Mouse (Mus musculus) testis, adult 2 months (tissue): ENCODE results near the gene Kng2. TPM values are rescaled to one million over a fixed set of nuclear protein-coding genes. Genes with fewer than 3 reads are reported as not detected.
"Not testable (repeated sequence)": the region's sequence is repeated elsewhere in the genome, so short reads cannot be mapped to it uniquely, and the experiment has no call there.

ENCODE experiments used
- H3K27ac ChIP-seq: fragments of 200-500 bp; 2 replicates; pipeline ENCODE4 v1.5.1; 2012; ENCODE audit warnings: low read depth, low read length; ENCODE audit not compliant: control insufficient read depth, insufficient read depth
- H3K27me3 ChIP-seq: fragments of 200-500 bp; 2 replicates; pipeline ENCODE4 v1.6.1; 2012; ENCODE audit warnings: mild to moderate bottlenecking, low read length, moderate library complexity; ENCODE audit not compliant: control insufficient read depth, insufficient read depth
- H3K36me3 ChIP-seq: fragments of 200-500 bp; 2 replicates; pipeline ENCODE4 v1.6.1; 2012; ENCODE audit warnings: mild to moderate bottlenecking, low read length; ENCODE audit not compliant: control insufficient read depth, insufficient read depth
- H3K4me1 ChIP-seq: fragments of 200-500 bp; 2 replicates; pipeline ENCODE4 v1.6.1; 2012; ENCODE audit warnings: low read length; ENCODE audit not compliant: control insufficient read depth, insufficient read depth
- H3K4me3 ChIP-seq: fragments of 200-500 bp; 2 replicates; pipeline ENCODE4 v1.5.1; 2012; ENCODE audit warnings: low read depth, mild to moderate bottlenecking, low read length, moderate library complexity, mixed read lengths; ENCODE audit not compliant: control insufficient read depth
- CTCF ChIP-seq: fragments of 200-500 bp; IDR thresholded peaks from 2 replicates; pipeline ENCODE4 v1.5.1; 2012; ENCODE audit warnings: low read depth, mild to moderate bottlenecking, inconsistent platforms, low read length, moderate library complexity; ENCODE audit not compliant: control insufficient read depth, insufficient read depth, insufficient replicate concordance
- POLR2A ChIP-seq: fragments of 200-500 bp; IDR thresholded peaks from 2 replicates; pipeline ENCODE4 v1.6.1; 2012; ENCODE audit warnings: low read depth, mild to moderate bottlenecking, inconsistent platforms, low read length, moderate library complexity; ENCODE audit not compliant: control insufficient read depth
- polyA plus RNA-seq: library from polyadenylated mRNA; depleted of rRNA; stranded (reverse); fragments of >200 nt; gene quantifications from 2 replicates; pipeline ENCODE4 v1.2.3, GENCODE M21; 2012

The Kng2 gene
- polyA plus RNA-seq, 1 experiment = not detected

DNA sequence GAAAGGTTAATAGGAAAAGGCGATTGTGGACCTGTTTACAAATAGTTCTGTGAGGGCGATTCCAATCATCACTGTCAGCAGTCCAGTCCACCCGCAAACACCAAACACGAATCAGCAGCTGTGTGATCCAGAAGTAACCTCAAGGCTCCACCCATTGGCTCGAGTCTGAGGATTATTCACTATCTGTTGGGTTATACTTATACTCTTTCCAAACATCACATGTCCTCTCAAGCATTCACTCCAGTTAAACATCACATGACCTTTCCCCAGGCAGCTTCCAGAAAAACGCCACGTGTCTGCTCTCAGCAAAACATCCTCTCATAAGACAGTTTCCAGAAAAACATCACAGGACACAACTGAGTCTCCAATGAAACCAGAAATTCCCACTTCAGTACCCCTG, 8.5 kb upstream of the Kng2 start:
- Histone ChIP-seq H3K36me3 (no peaks in the 10 kb centered on the region), H3K27me3 (no peaks in the 10 kb centered on the region), H3K4me1 (no peaks in the 10 kb centered on the region), H3K4me3 (no peak overlapping the region), H3K27ac (no peak overlapping the region)
- TF ChIP-seq POLR2A (no peak), CTCF (no peak)

DNA sequence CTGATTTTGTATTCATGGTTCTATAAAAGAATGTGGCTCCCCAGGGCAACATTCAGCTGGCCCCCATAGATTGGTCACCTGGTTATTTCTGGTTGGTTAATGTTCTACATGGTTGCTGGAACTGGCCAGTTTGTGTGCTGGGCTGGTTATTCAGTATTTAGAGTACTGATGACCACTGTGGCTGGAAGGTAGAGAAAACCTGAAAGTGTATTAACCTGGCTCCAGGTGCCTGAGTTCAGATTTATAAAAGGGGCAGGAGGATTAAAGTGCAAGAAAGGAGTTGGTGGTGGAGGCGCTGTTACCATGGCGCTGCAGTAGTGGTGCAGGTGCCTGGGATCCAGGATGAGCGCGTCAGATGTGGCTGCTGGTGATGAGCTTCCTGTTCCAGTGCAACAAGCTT, 4.4 kb upstream of the Kng2 start:
- Histone ChIP-seq H3K4me3 (no peak overlapping the region), H3K36me3 (no peaks in the 10 kb centered on the region), H3K4me1 (no peaks in the 10 kb centered on the region), H3K27ac (no peak overlapping the region), H3K27me3 (no peaks in the 10 kb centered on the region)
- no peak for TF ChIP-seq POLR2A
- no peak for TF ChIP-seq CTCF

DNA sequence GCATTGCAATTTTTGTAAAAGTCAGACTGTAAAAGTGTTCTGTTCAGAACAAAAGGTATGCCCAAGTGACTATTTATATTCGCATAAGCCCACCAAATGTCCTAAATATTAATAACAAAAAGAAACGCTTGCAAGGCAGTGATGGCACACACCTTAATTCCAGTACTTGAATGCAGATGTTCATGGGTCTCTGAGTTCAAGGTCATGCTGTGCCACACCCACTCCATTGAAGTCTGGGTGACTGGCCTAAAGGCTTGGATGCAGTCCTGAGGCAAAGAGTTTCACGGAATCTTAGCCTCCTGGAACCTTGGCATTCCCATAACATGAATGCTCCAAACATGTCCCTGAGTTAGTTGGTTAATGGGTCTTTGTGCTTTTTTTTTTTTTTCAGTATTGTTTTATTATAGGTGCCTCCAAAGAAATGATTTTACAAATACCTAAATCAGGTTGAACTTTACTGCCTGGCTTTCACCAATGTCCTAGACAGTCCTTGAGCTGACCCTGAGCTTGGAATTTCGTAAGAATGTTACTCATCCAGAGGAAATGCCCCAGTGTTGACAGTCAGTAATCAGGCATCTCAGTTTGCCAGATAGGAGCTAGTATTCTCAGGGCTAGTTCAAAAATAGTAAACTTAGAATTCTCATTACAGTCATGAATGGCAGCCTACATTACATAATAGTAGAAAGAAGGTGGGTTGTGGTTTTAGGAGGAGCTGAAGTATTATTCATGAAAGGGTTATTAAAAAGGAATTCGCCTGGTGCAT, 1.6 kb upstream of the Kng2 start:
- Histone ChIP-seq H3K27ac (no peak overlapping the region), H3K4me1 (no peaks in the 10 kb centered on the region), H3K4me3 (no peak overlapping the region), H3K36me3 (no peaks in the 10 kb centered on the region), H3K27me3 (no peaks in the 10 kb centered on the region)
- TF ChIP-seq POLR2A (no peak), CTCF (no peak)

DNA sequence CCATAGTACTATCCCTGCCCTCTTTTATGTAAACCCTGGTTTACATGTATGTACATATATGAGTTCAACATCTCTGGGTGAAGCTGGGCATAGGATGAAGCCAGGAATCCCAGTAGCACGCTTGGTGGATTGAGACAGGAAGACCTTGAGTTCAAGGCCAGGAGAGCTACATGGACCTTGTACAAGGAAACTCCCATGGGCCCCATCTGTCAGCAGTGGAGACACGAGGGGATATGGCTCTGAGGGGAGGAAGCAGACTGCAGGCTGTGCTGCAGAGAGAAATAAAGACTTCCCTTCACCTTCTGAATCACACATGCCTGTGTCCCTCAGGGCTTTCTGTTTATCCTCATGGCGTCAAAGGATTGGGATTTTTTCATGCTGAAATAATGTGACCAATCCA, 1.9 kb downstream of the Kng2 start:
- not testable (repeated sequence) for H3K4me3 ChIP-seq, H3K27me3 ChIP-seq, H3K4me1 ChIP-seq, H3K36me3 ChIP-seq, H3K27ac ChIP-seq

DNA sequence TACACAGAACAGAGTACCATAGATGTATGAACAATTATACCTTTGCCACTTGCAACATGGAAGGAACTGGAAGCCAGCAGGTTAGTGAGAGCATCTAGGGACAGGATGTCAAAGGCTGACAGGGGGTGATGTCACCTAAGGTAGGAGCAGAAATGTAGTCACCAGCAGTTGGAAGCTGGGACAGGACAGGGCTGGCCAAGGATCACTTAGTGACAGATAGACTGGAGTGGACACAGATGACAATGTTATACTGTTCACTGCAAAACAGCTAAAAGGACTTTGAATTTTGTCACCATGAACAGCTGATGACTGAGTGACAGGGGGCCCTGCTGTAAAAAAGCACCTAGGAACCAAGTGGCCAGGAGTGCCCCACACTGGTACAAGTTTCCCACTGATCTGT, 2.7 kb downstream of the Kng2 start:
- Histone ChIP-seq H3K36me3 (no peaks in the 10 kb centered on the region), H3K4me3 (no peak overlapping the region), H3K4me1 (no peaks in the 10 kb centered on the region), H3K27ac (no peak overlapping the region), H3K27me3 (no peaks in the 10 kb centered on the region)
- TF ChIP-seq CTCF = no peak
- TF ChIP-seq POLR2A = no peak

DNA sequence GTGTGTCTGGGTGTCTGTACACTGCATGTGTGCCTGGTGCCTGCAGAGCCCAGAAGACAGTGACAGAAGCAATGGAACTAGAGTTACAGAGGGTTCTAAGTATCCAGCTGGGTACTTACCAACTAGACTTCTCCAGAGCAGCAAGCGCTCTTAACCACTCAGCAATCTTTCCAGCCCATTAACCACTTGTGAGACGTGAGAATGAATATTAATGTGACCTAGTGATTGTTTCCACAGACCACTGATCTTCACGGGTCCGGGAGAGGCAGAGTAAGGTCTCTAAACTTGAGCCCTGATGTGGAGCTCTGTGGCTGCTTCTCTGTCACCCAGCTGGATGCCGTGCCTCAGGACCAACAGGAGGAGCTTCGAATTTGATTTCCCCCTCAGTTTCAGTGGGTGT, 4.2 kb downstream of the Kng2 start:
- no peak overlapping the region for H3K4me3 ChIP-seq
- H3K36me3 ChIP-seq = no peaks in the 10 kb centered on the region
- no peaks in the 10 kb centered on the region for H3K27me3 ChIP-seq
- no peak overlapping the region for H3K27ac ChIP-seq
- no peak for TF ChIP-seq CTCF
- TF ChIP-seq POLR2A = no peak
- no peaks in the 10 kb centered on the region for H3K4me1 ChIP-seq

DNA sequence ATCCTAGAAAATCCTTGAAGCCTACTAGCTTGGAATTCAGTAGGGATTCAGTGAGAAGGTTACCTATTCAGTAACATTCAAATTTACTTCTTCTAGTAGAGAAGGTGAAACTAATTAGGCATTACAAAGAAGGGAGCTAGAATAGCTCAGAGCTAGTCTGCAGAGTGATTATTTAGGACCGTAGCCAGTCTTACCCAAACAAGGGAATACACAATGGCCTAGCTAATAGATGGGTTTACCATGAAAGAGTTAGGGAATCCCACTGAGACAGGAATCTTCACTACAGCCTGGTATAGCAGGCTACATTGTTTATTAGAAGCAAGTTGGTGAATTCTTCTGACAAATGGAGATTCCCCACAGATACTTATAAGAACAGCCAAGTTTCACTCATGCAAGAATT, 8.7 kb downstream of the Kng2 start:
- not testable (repeated sequence) for H3K36me3 ChIP-seq

DNA sequence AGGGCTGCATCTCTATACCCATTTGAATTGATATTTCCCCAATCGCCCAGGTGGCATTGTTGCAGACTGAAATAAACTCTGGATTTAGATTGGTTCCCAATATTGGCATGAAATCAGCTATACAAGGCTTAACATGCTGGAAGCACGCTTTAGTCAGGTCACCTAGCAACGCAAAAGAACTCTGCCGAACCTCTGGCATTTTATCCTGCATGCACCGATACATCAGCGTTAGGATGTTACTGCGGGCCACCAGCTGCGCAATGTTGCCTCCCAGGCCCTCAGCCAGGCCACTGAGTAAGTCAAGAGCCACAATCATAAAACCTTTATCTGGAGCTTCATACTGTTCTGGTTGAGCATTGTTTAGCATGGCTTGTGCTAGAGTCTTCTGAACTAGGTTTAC, 14.6 kb downstream of the Kng2 start:
- not testable (repeated sequence) for H3K4me3 ChIP-seq, H3K36me3 ChIP-seq, H3K27me3 ChIP-seq, H3K4me1 ChIP-seq, H3K27ac ChIP-seq

More for the DNA sequence above, 8.7 kb downstream of the Kng2 start:
- not testable (repeated sequence) for H3K4me3 ChIP-seq, H3K27me3 ChIP-seq, H3K4me1 ChIP-seq, H3K27ac ChIP-seq

DNA sequence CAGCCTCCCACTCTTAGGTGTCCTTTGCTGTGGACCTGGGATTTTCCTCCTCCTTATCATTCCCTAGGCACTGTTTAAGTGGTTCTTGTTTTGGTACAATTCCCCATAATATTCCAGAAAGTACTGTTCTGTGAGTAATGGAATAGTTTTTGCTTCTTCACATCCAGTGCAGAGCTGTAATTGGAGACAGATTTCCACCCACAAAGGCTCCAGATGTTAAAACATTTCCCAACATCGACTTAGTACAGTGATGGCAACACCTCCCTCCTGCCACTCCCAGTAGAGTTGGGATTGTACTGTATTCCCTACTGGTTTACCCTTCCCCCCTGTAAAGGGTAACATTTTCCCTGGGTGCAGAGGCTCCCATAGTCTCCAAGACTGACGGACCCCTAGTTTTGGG, 15.5 kb downstream of the Kng2 start:
- not testable (repeated sequence) for H3K36me3 ChIP-seq, H3K27me3 ChIP-seq, H3K4me1 ChIP-seq, H3K4me3 ChIP-seq, H3K27ac ChIP-seq

DNA sequence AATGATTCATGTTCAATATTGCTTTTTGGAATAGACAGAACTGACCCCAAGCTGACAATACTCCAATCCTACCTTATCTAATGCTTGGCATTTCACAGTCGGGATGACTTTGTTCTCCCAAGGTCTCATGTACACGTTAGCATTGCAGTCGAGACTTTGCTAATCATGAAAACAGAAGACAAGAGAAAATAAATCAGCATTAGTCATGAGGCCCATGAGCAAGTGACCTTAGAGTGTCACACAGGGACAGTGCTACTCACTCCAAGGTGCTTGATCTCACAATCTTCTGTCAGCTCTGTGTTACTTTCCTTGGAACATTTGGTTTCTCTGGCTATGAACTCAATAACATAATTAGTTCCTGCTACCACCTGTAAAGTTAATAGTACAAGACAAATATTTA, 32.3 kb downstream of the Kng2 start:
- not testable (repeated sequence) for H3K36me3 ChIP-seq

More for the DNA sequence above, 32.3 kb downstream of the Kng2 start:
- not testable (repeated sequence) for H3K27ac ChIP-seq, H3K27me3 ChIP-seq, H3K4me3 ChIP-seq, H3K4me1 ChIP-seq
